Mouse (Mus musculus): ENCODE data around the gene Chrna9. TPM values are rescaled to one million over a fixed set of nuclear protein-coding genes. Genes with fewer than 3 reads are reported as not detected.

The Chrna9 gene
- 0.20 TPM in 1 of 2 replicates, not detected in the other for polyA plus RNA-seq (2021; fragmentation: Nextera tagmentation)
- long read RNA-seq, experiment 1, partial matches to known transcripts, result 0 of 2 reads
- long read RNA-seq, experiment 1, other reads (novel, unspliced or antisense), result 0 of 2 reads
- long read RNA-seq, experiment 2, result 0 reads

GRCm38 (mm10) chr5:65934783-65935182, at the start of gene Chrna9:
Chrna9 (plus strand) TSS chr5:65934921.

GRCm38 (mm10) chr5:66004134-66004925, 69.6 kb downstream of the Chrna9 start, which contains the start of gene 9130230L23Rik:
9130230L23Rik (minus strand) TSS chr5:66004285.

Small RNA genes within 50 kb of the gene (microRNA-seq; reads per million reads assigned to microRNA genes)
- not detected for gene Gm25952

Other genes with a start within 250 kb of the Chrna9 start
- gene Pds5a, start 236.6 kb upstream of the Chrna9 start, polyA plus RNA-seq (2021; fragmentation: Nextera tagmentation), result 6.7 and 6.8 TPM in 2 replicates
- 1.1 and 1.2 TPM in 2 replicates for gene N4bp2, start 171.4 kb upstream of the Chrna9 start, polyA plus RNA-seq (2021; fragmentation: Nextera tagmentation)
- 1.1 and 1.2 TPM in 2 replicates for gene Rhoh, start 73.7 kb upstream of the Chrna9 start, polyA plus RNA-seq (2021; fragmentation: Nextera tagmentation)
- not detected in 2 replicates for gene 9130230L23Rik, start 69.4 kb downstream of the Chrna9 start, polyA plus RNA-seq (2021; fragmentation: Nextera tagmentation)
- gene Rbm47, start 238.2 kb downstream of the Chrna9 start, polyA plus RNA-seq (2021; fragmentation: Nextera tagmentation), result 0.80 and 5.1 TPM in 2 replicates

All from layer of hippocampus, adult 6 months (tissue).